ENCODE assay signal across 18 mouse cellular contexts in the genomic region with DNA sequence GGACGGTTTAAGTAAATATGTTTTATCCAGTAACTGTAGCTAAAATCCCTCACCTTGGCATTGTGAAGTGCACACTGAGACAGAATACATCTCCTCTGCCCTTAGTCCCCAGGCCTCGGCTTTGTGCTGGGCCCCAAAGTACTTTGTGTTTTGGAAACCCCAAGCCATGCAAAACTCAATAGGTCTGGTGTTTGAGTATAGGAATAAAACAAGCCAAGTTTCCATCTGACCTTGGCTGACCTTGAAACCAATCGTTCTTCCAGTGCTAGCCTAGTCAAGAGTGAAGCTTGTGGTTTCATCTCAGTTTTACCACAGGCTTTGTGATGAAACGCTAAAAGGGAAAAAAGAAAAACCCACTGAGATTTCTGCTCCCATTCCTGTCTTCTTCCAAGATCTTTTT. TPM values are rescaled to one million over a fixed set of nuclear protein-coding genes. Genes with fewer than 3 reads are reported as not detected.
"Had no signal": no experiment of that assay in that cellular context is flagged by ENCODE, and none has a peak within 500 bp of the region (broad histone marks: within the 10 kb centered on the region; RNA-seq: fewer than 3 reads in every experiment).

No protein-coding gene starts in this region.

- H3K27ac ChIP-seq: macrophage; midbrain, embryonic 13.5 days; midbrain, embryonic 15.5 days; neural tube, embryonic 12.5 days; stomach, embryonic 15.5 days; stomach, postnatal 0 days had no signal

- H3K4me1 ChIP-seq: midbrain, embryonic 13.5 days; midbrain, embryonic 15.5 days; neural tube, embryonic 12.5 days; stomach, embryonic 15.5 days had no signal

- ATAC-seq: midbrain, embryonic 13.5 days; midbrain, embryonic 15.5 days had no signal

- H3K9ac ChIP-seq: lung, embryonic 14.5 days; midbrain, embryonic 13.5 days; midbrain, embryonic 15.5 days; neural tube, embryonic 12.5 days; stomach, embryonic 15.5 days had no signal

- H3K9me3 ChIP-seq: midbrain, embryonic 15.5 days; neural tube, embryonic 12.5 days; stomach, embryonic 15.5 days had no signal

- H3K36me3 ChIP-seq: midbrain, embryonic 13.5 days; midbrain, embryonic 15.5 days; neural tube, embryonic 12.5 days; stomach, embryonic 15.5 days had no signal

- H3K4me3 ChIP-seq: megakaryocyte, embryonic 14.5 days; midbrain, embryonic 13.5 days; midbrain, embryonic 15.5 days; neural tube, embryonic 12.5 days; stomach, embryonic 15.5 days had no signal

- H3K4me2 ChIP-seq: lung, embryonic 14.5 days; midbrain, embryonic 11.5 days; midbrain, embryonic 13.5 days; midbrain, embryonic 15.5 days; neural tube, embryonic 12.5 days; stomach, embryonic 15.5 days had no signal

- DNase-seq: lung, embryonic 14.5 days; lung, postnatal 10 days; lung, postnatal 36 days; right cerebral cortex, postnatal 14 days; thymus, adult 2 months; thymus, postnatal 25 days; thymus, postnatal 4 days had no signal

- H3K27me3 ChIP-seq: midbrain, embryonic 15.5 days; neural tube, embryonic 12.5 days; stomach, embryonic 15.5 days had no signal

RNA-seq across cellular contexts. Expression of a gene that starts 34.8 kb away (rescaled TPM):
- total RNA-seq: monocyte, adult 5-6 weeks; neutrophil, adult 5-6 weeks had no signal
- polyA plus RNA-seq: macrophage; spleen, adult 2 months had no signal
